Mouse (Mus musculus) megakaryocyte, adult 5-6 weeks (primary cell): Measurements from ENCODE around the gene Irf3. TPM values are rescaled to one million over a fixed set of nuclear protein-coding genes. Genes with fewer than 3 reads are reported as not detected.

ENCODE experiments used
- ATAC-seq: 2 replicates; pipeline ENCODE4 v1.8.0; 2016; ENCODE audit warnings: mild to moderate bottlenecking, inconsistent platforms; ENCODE audit not compliant: poor library complexity, severe bottlenecking
- total RNA-seq, 2 experiments: library from RNA; stranded (forward) in 1 of 2; stranded (reverse) in 1 of 2; fragments of 153-499, 151-499 nt in 1 of 2; fragments of 221-1000, 200-1000 nt in 1 of 2; gene quantifications; 2 replicates each; pipeline versions ENCODE4 v1.2.3 to v1.2.4; 2015 to 2017

Irf3 gene
- total RNA-seq, 2 experiments from 2014 or later = 60.8 to 84.8 TPM

DNA sequence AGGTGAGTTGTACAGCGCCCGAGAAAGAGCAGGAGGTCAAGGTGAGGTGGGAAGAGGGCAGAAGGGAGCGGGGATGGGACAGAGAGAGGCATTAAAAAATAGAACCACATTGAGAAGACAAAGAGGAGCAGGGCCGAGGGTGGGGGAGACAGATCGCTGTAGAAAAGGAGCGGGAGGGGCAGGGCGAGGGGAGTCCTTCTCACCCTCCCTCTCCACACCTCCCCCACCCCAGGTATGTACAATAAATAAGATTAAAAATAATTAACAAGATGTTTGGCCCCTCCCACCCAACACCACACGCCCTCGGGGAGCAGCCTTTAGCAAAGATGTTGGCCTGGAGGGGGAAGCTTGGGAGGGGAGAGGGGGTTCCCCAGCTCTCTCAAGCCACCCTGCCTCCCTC is 30.3 kb downstream of the Irf3 start:
- ATAC-seq = no peak

DNA sequence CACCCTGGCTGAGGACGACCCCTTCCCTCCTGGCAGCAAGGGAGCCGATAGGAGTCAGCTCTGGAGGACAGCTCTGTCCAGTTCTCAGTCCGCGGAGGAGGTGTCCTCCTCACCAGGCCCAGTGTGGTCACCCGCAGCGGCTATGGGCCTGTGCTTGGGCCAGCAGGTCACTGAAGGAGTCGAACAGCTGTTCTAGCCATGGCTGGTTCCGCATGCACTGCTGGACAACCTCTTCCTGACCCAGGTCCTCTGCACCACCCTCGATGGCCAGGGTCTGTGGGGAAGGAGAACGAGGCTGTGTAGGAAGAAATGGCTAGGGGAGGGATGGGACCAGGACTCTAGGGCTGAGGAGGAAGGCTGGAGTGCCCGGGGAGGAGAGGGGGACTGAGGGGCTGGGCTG is 30.9 kb downstream of the Irf3 start:
- ATAC-seq = no peak

DNA sequence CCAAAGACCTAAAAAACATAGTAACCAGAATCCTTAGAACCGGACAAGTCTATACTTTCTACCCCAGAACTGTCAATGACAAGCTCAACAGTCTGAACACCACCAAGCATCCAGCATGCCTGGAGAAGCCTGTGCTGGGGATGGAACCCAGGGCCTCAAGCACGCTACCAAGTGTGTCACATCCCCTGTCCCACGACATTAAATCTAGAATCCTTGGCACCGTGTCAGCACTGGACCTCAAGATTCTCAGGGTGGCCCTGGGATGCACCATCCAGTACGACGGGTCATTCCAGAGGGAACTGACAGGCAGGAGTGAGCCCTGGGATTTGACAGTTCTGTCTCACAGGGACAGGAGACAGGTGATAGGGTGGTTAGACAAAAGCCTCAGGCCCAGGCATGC is 32.5 kb downstream of the Irf3 start:
- no peak for ATAC-seq

DNA sequence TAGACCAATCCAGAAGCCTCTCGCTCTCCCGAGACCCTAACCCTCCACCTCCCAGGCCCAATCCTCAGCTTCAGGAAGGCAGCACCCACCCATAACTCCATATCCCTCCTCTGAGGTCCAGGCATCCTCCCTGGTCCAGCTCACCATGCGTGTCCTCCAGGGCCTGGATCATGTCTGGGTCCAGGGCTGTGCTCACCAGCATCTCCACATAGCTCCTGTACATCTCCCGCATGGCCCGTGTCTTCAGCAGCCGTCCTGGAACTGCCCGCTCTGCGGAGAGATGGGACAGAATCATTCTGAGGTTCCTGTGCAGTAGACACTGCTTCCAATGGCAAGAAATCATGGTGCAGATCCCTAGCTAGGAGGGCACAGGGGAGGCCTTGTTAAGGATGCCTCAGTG is 33.4 kb downstream of the Irf3 start:
- no peak for ATAC-seq

DNA sequence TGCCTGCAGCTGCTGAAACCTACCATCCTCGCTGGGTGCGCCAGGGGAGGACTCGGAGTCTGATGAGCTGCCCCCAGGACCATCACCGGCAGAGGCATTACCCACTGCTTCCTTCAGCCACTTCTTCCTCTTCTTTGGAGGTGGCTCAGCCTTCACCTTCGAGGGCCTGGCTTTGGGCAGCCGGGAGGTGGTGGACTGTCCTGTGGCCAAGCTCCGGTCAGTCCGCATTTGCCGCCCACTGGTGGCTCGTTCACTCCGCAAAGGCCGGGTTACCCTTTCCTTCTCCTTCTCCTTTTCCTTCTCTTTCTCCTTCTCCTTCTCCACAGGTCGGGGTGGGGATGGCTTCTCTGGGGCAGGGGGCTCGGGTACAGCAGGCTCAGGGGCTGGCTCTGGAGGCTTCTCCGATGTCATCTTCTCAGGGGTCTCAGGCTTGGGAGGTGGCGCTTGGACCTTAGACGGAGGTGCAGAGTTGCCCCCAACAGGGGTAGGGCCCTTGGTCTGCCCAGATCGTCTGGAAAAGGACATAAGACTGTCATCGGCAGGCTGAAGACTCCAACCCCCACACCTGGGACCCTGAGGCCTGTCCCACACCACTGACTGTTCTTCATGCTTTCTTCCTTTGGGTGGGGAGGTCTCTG is 36.4 kb downstream of the Irf3 start:
- ATAC-seq = no peak

DNA sequence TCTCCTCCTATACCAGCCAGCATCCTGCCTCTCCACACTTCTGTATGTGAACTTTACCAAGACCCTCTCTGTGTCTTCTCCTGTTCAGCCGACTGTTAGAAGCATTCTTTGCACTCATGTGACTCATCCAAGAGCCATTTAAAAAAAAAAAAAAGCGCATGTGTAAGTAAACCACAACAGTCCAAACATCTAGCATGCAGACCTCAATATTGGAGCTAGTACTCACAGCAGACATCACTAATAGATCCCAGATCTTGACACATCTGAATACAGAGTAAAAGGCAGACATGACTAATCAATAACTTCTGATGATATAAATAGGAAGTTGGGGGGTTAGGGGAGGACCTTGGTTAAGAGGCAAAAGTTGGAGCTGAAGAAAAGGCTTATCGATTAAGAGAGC is 38.2 kb downstream of the Irf3 start:
- no peak for ATAC-seq

DNA sequence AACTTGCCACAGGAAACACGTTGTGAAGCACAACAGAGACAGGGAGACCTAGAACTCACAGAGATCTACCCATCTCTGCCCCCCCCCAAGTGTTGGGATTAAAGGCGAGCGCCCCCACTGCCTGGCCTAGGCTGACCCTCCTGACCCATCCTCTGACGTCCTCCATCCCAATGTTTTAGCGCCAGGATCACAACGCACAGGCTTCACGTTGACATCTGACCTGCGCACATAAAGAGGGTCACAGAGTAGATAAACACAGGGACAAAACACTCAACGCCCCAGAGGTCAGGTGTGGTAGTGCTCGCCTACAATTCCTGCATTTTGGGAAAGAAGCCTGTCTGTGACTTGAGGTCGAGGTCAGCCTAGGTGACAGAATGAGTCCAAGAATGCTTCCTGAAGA is 39.3 kb downstream of the Irf3 start:
- ATAC-seq = no peak

DNA sequence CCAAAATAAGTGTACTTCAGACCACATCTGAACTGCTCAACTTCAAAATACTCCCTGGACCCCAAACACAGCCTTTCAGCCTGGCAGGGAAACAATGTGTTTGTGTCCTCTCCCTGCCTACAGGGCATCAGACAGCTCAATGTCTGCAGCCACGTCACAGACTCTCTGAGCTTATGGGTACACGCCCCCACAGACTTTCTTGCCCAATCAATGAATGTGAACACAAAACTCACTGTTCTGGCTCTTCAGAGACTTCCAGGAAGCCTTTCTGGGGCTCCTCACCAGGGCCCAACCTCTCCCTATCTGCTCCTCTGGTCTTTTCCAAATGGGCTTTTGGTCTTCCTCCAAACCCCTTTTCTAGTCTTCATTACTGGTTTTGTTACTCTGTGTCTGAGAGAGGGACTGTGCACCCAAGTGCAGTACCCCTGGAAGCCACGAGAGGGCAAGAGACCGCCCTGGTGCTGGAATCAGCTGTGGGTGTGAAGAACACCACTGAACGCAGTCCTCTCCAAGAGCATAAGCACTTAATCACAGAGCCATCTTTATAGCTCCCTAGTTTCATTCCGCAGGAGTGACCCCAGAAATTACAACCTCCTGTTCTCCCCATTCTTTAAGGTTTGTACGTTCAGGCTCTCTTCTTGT is 40.4 kb downstream of the Irf3 start:
- peak; percentile 79 for ATAC-seq

DNA sequence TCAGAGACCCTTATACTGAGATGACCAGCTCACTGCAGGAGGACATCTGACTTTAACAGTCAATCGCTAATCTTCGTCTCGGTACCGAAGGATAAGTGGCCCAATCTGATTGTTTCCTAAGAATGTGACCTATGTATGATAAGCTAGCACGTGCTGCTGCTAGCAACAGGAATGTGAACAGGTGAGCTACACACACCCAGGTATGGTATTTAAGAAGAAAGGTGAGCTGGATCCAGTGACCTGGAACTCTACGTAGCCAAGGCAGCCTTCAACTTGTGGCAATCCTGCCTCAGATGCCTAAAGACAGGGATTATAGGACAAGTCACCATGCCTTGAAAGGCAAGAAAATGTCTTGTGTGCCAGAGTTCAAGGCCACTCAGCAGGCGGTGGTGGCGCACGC is 41.0 kb downstream of the Irf3 start:
- no peak for ATAC-seq

DNA sequence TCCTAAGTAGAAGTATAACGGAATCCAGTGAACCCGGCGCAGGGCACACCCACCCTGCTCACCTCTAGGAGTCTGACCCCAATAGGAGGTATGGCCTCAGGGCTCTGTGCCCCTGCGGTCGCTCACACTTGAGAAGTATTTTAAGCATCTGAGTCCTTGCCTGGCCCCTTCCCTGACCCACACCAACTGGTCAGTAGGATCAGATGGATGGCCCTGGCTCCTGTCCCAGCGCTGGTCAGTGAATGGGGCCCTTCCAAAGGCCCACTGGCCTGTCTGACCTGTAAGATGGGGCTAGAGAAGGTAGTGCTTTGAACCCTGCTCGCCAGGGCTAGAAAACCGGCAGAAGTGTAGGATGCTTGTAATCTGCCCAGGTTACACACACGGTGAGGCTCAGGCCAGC is 43.4 kb downstream of the Irf3 start:
- ATAC-seq = no peak

DNA sequence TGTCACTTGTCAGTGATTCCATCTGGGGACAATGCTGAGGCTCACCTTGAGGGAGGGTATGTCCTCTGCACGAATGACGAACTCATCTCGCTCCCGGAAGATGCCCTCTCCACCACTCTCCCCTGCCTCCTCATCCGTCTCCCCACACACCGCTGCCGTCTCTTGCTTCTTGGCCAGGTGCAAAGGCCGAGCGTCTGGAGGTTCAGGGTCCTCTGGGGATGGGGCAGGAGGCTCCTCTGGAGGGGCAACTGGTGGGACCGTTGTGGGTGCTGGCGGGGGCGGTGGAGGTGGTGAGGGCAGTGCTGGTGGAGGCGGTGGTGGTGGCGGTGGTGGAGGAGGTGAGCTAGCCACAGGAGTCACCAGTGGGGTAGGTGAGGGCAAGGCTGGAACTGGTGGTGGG is 45.9 kb downstream of the Irf3 start:
- no peak for ATAC-seq

DNA sequence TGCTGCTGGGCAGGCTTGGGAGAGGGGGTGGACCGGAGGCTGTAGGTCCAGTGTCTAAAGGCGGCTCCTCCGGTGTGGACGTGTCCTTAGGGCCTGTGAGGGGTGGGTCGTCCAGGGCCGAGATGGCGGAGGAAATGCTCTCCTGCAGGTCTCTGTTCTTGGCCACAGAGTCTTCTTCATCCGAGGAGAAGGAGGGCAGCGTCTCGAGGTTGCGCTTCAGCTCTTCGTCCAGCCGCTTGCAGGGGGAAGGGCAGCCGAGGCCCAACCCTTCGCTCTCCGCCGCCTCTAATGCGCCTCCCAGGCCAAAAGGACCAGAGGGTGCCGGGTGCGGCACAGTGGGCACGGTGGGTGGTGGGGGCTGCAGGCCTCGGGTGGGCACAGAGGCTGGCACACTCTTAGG is 48.3 kb downstream of the Irf3 start:
- no peak for ATAC-seq

DNA sequence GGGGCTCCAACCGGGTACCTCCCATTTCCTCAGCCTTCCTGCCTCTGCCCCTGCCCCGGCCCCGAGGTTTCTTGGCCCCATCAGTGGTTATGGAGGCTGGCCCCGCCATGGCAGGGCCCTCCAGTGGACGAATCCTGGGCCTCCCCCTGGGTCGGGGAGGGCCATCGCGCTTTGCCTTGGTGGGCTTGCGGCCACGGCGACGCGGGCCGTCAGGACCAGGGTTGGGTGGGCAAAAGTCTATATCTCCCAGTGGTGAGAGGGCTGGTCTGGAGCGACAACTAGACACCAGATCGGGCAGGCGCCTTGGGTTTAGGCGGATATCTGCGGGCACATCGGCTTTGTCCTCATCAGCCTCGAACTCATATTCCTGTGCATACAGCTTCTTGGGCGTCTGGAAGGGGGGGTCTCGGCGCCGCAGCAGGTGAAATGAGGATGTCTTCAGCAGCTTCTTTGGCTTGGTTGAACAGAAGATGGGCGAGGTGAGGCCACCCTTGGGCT is 49.5 kb downstream of the Irf3 start:
- no peak for ATAC-seq

DNA sequence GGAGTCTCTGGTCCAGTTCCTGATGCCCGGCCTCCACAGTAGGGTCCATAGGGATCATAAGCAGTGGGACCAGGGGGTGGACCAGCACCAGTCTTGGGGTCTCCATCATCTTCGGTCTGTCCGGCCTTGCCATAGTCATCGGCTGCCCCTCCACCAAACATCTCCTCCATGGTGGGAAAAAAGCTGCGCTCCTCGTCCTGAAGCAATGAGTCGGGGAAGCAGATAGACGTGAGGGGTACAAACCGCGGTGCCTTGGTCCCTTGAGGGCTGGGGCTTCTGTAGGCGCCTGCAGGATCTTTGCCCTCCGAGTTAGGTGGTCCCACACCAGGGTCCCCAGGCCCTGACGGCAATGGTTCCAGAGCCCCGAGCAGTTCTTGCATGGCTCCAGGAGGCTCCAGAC is 50.0 kb downstream of the Irf3 start:
- no peak for ATAC-seq

DNA sequence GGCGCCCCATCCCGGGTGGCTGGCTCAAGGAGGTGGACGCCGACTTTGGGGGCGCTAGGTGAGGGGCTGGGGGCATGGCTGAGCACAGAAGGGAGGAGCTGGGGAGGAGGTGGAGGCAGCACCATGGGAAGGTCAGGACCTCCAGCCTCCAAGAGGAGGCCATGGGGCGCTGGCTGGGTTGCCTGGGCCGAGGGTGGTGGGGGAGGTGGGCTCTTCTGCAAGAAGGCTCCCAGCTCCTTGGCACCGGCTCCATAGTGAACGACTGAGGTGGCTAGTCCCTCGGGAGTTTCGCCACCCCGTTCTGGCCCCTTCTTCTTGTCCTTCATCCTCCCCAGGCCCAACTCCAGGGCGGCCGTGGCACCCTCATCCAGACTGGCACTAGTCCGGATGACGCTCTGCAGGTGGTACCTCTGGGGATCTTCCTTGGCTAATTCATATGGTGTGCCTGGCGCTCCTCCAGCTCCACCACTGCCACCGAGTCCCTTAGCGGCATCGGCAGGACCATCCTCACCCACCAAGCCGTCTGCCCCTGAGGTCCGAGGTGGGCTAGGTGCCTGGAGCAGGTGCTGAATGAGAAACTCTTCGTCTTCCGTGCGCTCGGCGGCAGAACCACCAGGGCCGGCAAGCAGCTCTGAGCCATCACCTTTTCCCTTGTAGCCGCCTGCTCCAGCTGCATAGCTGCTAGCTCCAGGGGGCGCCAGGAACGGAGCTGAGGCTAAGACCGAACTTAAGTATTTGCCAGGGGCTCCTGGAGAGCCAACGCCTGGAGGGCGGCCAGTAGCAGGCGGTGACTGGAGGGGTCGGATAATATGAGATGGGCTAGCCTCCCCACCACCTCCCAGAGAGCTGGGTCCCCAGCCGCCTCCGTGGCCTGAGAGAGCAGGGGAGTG is 50.8 kb downstream of the Irf3 start:
- no peak for ATAC-seq

DNA sequence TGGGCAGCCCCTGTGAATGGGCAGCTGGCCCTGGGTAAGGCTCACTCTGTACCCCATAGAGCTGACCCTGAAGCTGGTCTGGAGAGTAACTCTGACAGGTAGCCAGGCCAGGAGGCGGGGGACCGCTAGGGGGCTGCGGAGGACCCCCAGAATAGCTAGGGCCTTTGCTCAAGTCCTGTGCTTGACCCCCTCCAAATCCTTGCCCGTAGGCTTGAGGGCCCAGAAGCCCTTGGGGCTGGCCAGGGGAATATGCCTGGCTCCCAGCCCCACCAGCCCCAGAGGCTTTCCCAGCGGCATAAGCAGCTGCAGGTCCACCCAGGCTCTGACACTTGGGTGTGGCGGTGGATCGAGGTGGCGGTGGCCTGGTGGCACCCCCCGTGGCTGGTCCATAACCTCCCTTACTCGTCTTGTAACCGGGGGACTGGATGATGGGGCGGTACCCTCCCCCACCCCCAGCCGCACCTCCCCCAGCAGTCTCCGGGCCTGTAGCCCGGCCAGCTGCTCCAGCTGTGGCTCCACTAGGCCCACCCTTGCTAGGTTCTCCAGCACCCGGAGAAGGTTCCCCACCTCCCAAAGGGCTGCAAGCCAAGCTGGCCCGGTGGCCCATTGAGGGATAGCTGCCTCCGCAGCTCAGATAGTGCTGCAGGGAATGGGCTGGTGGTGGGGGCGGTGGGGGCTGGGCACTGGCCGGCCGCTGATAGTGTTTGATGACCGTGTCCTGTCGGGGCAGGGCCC is 51.6 kb downstream of the Irf3 start:
- no peak for ATAC-seq

DNA sequence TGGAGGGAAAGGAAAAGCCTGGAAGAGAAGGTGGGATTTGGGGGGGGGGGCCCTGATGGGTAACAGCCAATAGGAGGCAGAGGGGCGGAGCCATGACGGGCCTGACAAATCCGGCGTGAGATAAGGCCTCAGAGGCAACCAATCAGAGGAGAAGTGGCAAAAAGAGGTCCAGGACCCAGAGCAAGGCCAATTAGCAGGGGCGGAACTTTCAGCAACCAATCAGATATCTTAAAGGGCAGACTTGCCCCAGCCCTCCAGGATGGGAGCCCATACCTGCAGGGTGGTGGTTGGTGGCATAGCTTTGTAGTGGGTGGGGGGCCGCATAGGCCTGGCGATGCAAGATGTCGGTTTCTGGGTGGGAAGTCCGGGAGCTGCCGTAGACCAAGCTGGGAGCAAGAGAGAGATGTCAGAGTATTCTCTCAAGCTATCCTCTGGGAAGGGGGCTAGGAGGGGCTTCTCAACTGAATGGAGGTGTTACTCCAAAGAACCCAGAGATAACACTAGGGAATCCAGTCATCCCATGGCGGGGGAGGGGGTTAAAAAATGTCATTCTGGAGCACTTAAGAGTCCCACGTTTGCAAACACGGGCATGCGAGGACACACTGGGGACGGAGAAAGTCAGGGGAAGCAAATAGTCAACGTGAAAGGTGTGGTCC is 53.6 kb downstream of the Irf3 start:
- no peak for ATAC-seq

DNA sequence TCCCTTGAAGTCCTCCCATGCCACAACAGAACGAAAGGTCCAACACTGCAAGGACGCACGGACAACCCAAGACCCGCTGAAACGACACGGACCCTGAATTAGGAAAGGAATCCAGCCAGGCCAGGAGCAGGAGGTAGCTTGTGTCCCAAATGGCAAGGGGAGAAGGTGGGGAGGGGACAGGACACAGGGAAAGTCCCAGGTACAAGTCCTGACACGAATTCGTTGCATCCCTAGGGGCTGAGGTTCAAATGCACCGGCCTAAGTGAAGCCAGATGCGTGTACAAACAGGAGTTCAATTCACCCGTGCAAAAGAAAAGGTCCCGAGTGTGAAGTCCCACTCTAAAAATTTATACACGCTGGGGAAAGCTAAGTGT is 54.1 kb downstream of the Irf3 start:
- ATAC-seq = no peak
